Mouse (Mus musculus) left cerebral cortex, adult 2 months (tissue): ENCODE data around the gene Eddm3b. TPM values are rescaled to one million over a fixed set of nuclear protein-coding genes. Genes with fewer than 3 reads are reported as not detected.

ENCODE experiments used
- DNase-seq, 2 experiments: peaks; one replicate each; pipeline ENCODE4 v3.0.0; 2021 to 2022; ENCODE audit warnings: low spot score in 2 of 2, mixed read lengths in 1 of 2; ENCODE audit errors: extremely low spot score in 1 of 2
- H3K27ac ChIP-seq: fragments of 200-600 bp; 2 replicates; pipeline ENCODE4 v1.8.1; 2022
- H3K4me3 ChIP-seq: fragments of 200-600 bp; 2 replicates; pipeline ENCODE4 v1.8.1; 2022
- CTCF ChIP-seq: fragments of 200-600 bp; IDR thresholded peaks from 2 replicates; pipeline ENCODE4 v1.8.1; 2022; ENCODE audit warnings: antibody characterized with exemption, mild to moderate bottlenecking, moderate library complexity
- intact Hi-C: fragments of 180-260 bp; cut with DNase I; formaldehyde crosslinking; loops from one replicate; pipeline ENCODE4 v1.15.1; 2025
- total RNA-seq, 2 experiments: library from RNA; stranded (reverse); gene quantifications; 2 replicates each; pipeline ENCODE4 v1.2.3; 2021

Gene Eddm3b
- total RNA-seq, 2 experiments from 2014 or later = not detected

- H3K27ac ChIP-seq = peak overlapping the region; percentile 68
- no peak for TF ChIP-seq CTCF
- H3K4me3 ChIP-seq = peak overlapping the region; percentile 67
- peak; percentile 82 to 88 for DNase-seq
- intact Hi-C loops = loop anchor here (2.0 to 10.0 kb wide), 3 partner anchors 158 to 1304 kb away; partner anchors contain the start of genes Armh4, Ccnb1ip1, Parp2 and Pip4p1
Observed at GRCm38 (mm10) chr14:51088166-51088969, 25.9 kb upstream of the Eddm3b start.

- peak; percentile 95 to 98 for DNase-seq
- Histone ChIP-seq H3K4me3 (peak overlapping the region; percentile 67), H3K27ac (peak overlapping the region; percentile 68)
- intact Hi-C loops = loop anchor here (1.0 to 10.0 kb wide), 4 partner anchors 25 to 1304 kb away; partner anchors contain the start of genes Armh4, Ccnb1ip1, Parp2 and Pip4p1
- no peak for TF ChIP-seq CTCF
Observed at GRCm38 (mm10) chr14:51088970-51089673, 25.1 kb upstream of the Eddm3b start.

DNA sequence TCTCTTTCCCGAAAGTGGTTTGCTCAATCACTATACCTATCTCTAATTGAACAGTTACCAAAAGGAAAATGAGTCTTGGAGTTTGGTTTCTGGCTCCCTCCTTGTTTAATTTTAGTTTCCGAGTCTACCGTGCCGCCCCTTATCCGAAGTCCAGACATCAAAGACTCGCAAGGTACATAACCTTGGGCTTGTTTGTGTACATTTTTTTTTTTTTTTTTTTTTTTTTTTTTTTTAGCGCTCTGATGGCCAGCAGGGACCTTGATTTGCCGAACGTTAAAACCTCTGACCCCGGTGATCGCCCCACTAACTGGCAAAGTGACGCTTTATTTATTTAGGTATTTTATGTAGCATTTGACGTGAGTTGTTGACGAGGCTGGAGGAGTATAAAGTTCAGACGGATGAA is 24.6 kb upstream of the Eddm3b start:
- no peak for DNase-seq

DNA sequence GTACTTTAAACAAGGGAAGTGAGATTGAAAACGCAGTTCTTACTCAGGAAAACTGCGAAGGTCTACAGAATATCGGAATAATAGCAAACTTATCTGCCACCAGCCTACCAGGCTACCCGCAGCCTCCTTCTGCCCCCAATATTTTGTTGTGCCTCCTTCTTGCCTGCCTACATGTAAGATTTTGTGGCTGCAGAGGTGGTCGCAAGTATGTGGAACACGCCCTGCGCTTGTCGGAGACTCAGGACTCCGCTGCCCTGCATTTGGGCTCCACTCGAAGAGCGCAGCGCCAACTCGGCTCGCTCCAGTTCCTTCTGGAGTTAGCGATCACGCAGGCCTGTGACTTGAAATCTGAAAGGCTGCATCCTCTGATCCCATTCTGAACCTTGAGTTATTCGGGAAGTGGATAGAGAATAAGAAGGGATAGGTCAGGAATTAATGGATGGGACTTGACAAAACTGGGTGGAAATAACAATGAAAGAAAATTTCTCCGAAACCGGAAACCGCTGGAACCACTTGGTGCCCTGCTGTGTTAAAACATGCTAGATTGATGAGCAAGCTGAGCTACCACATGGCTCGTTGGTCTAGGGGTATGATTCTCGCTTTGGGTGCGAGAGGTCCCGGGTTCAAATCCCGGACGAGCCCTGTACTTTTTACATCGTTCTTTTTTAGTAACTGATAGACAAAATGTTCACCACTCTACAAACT is 24.0 kb upstream of the Eddm3b start:
- TF ChIP-seq CTCF = no peak
- DNase-seq = peak; percentile 84 to 88
- intact Hi-C loops = loop anchor here (10.0 kb wide), 1 partner anchor 1015 kb away; the partner anchor contains the start of gene Hnrnpc
- peak overlapping the region; percentile 87 for H3K27ac ChIP-seq
- H3K4me3 ChIP-seq = peak overlapping the region; percentile 67

More for the DNA sequence above, 24.6 kb upstream of the Eddm3b start:
- H3K27ac ChIP-seq = peak overlapping the region; percentile 87
- no peak for TF ChIP-seq CTCF
- intact Hi-C loops = loop anchor here (1.0 to 10.0 kb wide), 5 partner anchors 25 to 1305 kb away; partner anchors contain the start of genes Armh4, Ccnb1ip1, Hnrnpc and Parp2
- H3K4me3 ChIP-seq = peak overlapping the region; percentile 67

GRCm38 (mm10) chr14:51090921-51091900 is 23.0 kb upstream of the Eddm3b start, which contains the start of the genes Rnase4 and Ang:
TSS of gene Rnase4 (plus strand) at chr14:51091077.
TSS of gene Ang (plus strand) at chr14:51091150.
- TF ChIP-seq CTCF = no peak
- peak; percentile 34 to 43 for DNase-seq
- Histone ChIP-seq H3K4me3 (peak within 1 kb of the TSS; percentile 67), H3K27ac (peak within 1 kb of the TSS; percentile 87)
- intact Hi-C loops = loop anchor here (10.0 kb wide), 1 partner anchor 1014 kb away; the partner anchor contains the start of gene Hnrnpc

- peak overlapping the region; percentile 1; the same call in 1 of the 2 replicates for H3K27ac ChIP-seq
- peak overlapping the region; percentile 67; the same call in 1 of the 2 replicates for H3K4me3 ChIP-seq
- DNase-seq = no peak
- intact Hi-C loops = loop anchor here (10.0 kb wide), 1 partner anchor 1013 kb away; the partner anchor contains the start of gene Hnrnpc
- TF ChIP-seq CTCF = no peak
Observed at GRCm38 (mm10) chr14:51092073-51092620, 22.1 kb upstream of the Eddm3b start.

- Histone ChIP-seq H3K27ac (no peak overlapping the region; the same call in 1 of the 2 replicates), H3K4me3 (no peak overlapping the region)
- intact Hi-C loops = loop anchor here (10.0 kb wide), 1 partner anchor 1011 kb away; the partner anchor contains the start of gene Hnrnpc
- no peak for DNase-seq
- TF ChIP-seq CTCF = no peak
Observed at GRCm38 (mm10) chr14:51093496-51093895, 20.7 kb upstream of the Eddm3b start.

DNA sequence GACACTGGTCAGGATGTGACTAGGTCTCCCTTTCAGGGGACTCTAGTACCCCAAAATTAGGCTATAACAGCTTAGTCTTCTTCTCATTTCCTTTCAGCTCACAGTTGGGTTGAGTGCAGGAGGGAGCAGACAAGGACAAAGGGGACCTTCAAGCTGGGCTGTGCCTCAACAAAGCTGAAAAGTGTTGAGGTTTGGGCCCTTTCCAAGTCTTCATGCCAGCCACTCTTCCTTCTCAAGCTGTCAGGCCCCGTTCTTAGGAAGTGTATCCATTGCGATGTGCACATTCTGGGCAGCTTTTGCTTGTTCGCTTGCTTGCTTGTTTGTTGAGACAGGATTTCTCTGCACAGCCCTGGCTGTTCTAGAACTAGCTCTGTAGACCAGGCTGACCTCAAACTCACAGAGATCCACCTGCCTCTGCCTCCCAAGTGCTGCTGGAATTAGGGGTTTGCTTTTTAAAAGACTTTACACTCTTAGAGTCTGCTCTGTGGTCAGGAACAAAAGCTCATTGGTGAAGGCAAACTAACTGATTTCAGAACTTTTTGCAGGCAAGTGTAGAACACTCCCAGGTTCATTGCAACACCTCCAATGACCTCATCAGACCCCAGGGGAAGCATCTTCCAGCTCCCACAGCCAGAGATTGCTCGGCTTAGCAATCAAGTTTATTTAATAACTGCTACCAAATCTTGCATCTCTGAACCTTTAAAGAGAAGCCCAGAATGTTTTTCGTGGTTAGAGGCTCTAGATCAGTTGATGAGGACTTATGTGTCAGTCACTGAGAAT is 19.9 kb upstream of the Eddm3b start:
- Histone ChIP-seq H3K27ac (no peak overlapping the region; the same call in 1 of the 2 replicates), H3K4me3 (no peak overlapping the region)
- TF ChIP-seq CTCF = no peak
- intact Hi-C loops = loop anchor here (10.0 kb wide), 1 partner anchor 1011 kb away; the partner anchor contains the start of gene Hnrnpc
- DNase-seq = no peak

DNA sequence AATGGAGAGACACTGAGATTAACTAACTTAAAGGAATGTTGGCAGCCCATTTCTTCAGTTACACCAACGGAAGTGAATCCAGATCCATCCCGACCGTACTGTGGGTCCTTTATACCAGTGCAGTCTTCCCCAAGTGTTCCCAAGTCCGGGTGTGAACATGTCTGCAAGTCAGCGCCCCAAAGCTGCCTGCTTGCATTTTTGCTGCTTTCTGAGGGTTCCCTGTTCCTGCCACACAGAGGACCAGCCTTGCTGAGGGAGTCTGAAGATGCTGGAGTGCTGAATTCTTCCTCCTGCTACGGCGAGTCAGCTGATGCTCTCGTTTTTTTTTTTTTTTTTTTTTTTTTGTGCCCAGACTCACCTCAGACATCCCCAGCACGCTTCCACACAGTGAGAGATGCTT is 19.3 kb upstream of the Eddm3b start:
- DNase-seq = no peak
- no peak for TF ChIP-seq CTCF
- Histone ChIP-seq H3K27ac (no peak overlapping the region), H3K4me3 (no peak overlapping the region)
- intact Hi-C loops = loop anchor here (10.0 kb wide), 1 partner anchor 1010 kb away; the partner anchor contains the start of gene Hnrnpc
